Mouse (Mus musculus) liver, embryonic 15.5 days (tissue): Measurements from ENCODE around the gene Zic4. TPM values are rescaled to one million over a fixed set of nuclear protein-coding genes. Genes with fewer than 3 reads are reported as not detected.

Source experiments
- ATAC-seq: fragments of 200-750 bp; cut with Nextera tagmentation; 2 replicates; pipeline ENCODE4 v1.8.0; 2017; ENCODE audit warnings: moderate number of reproducible peaks, mild to moderate bottlenecking, moderate library complexity; ENCODE audit not compliant: insufficient read depth
- H3K27ac ChIP-seq: fragments of 300-500 bp; sonication (generic); replicated peaks from 2 replicates; pipeline ENCODE4 v1.5.1; 2015; ENCODE audit warnings: mild to moderate bottlenecking, inconsistent platforms
- H3K27me3 ChIP-seq: fragments of 300-500 bp; sonication (generic); 2 replicates; pipeline ENCODE4 v1.6.1; 2015; ENCODE audit warnings: mild to moderate bottlenecking, inconsistent platforms
- H3K36me3 ChIP-seq: fragments of 300-500 bp; sonication (generic); replicated peaks from 2 replicates; pipeline ENCODE4 v1.6.1; 2015; ENCODE audit warnings: moderate library complexity, mild to moderate bottlenecking, inconsistent platforms
- H3K4me1 ChIP-seq: fragments of 300-500 bp; sonication (generic); replicated peaks from 2 replicates; pipeline ENCODE4 v1.6.1; 2015; ENCODE audit warnings: inconsistent platforms
- H3K4me2 ChIP-seq: fragments of 300-500 bp; sonication (generic); 2 replicates; pipeline ENCODE4 v1.6.1; 2015; ENCODE audit warnings: moderate library complexity, mild to moderate bottlenecking, inconsistent platforms
- H3K4me3 ChIP-seq: fragments of 300-500 bp; sonication (generic); replicated peaks from 2 replicates; pipeline ENCODE4 v1.5.1; 2015; ENCODE audit warnings: mild to moderate bottlenecking, inconsistent platforms
- H3K9ac ChIP-seq: fragments of 300-500 bp; sonication (generic); 2 replicates; pipeline ENCODE4 v1.6.1; 2015; ENCODE audit warnings: moderate library complexity, mild to moderate bottlenecking, inconsistent platforms
- H3K9me3 ChIP-seq: fragments of 300-500 bp; sonication (generic); replicated peaks from 2 replicates; pipeline ENCODE4 v1.6.1; 2016; ENCODE audit warnings: inconsistent platforms
- WGBS: fragments of 180-500 bp; shearing (Covaris S2); methylation state at CpG from one replicate; pipeline ENCODE4 v1.1.7; 2015; ENCODE audit warnings: mixed read lengths; ENCODE audit not compliant: insufficient replicate concordance; 5-methylcytosine and 5-hydroxymethylcytosine counted together
- polyA plus RNA-seq: library from polyadenylated mRNA; unstranded; fragments of >200 nt; fragmentation: Nextera tagmentation; extraction: Ambion mirVana; gene quantifications from 2 replicates; pipeline ENCODE4 v1.2.1, GENCODE M21; 2015

The Zic4 gene
- polyA plus RNA-seq, 1 experiment from 2014 or later: not detected

DNA sequence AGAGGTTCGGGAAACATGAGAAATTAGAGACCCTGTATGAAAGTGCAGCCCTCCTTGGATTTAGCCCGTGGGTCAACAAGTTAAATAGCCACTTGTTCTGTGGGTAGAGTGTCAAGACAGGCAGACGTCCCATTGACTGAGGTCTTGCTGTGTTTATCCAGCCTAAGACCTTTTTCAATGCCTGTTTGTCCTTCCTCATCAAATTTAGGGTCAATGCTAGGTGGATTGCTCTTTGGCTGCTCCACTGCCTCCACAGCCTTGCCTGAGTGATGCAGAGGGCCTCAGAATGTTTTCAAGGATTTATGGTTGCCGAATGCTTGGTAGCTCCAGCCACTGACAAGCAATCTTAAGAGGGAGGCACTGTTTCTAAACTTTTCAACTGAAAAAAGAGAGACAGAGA, 9.4 kb downstream of the Zic4 start:
- Histone ChIP-seq H3K36me3 (no peaks in the 10 kb centered on the region), H3K4me1 (no peaks in the 10 kb centered on the region), H3K4me3 (no peak overlapping the region), H3K27me3 (peaks cover 93% of the 10 kb centered on the region), H3K27ac (no peak overlapping the region), H3K4me2 (no peak overlapping the region), H3K9me3 (no peaks in the 10 kb centered on the region), H3K9ac (no peak overlapping the region)
- WGBS: 13% methylated on average over 4 of the region's 4 CpGs
- no peak for ATAC-seq

GRCm38 (mm10) chr9:91373811-91374575, 11.8 kb downstream of the Zic4 start:
- no peak overlapping the region for H3K9ac ChIP-seq
- no peak overlapping the region for H3K4me3 ChIP-seq
- peaks cover 93% of the 10 kb centered on the region for H3K27me3 ChIP-seq
- H3K4me2 ChIP-seq: no peak overlapping the region
- no peaks in the 10 kb centered on the region for H3K36me3 ChIP-seq
- H3K9me3 ChIP-seq: no peaks in the 10 kb centered on the region
- ATAC-seq: no peak
- no peak overlapping the region for H3K27ac ChIP-seq
- WGBS: 20% methylated on average over 3 of the region's 3 CpGs
- H3K4me1 ChIP-seq: no peaks in the 10 kb centered on the region

DNA sequence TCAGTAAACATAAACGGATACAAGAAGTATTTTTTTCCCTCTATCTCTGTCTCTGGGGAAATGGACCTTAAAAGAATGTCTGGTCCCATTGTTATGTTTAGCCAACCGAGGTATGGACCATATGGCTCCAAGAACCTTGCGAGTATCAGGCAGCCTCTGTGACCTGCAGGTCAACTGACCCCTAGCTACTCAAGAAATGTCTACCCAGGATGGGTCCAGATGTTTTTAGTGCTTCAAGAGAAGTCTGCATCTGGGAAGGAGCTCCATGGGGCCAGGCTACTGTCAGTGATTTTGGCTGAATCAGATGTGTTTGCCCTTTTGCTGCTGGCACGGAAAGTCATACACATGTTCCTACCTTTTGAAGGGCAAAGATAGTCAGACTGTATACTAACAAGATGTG, 12.5 kb downstream of the Zic4 start:
- no peak for ATAC-seq
- Histone ChIP-seq H3K4me3 (no peak overlapping the region), H3K27me3 (peaks cover 93% of the 10 kb centered on the region), H3K4me1 (no peaks in the 10 kb centered on the region), H3K27ac (no peak overlapping the region), H3K9ac (no peak overlapping the region), H3K4me2 (no peak overlapping the region), H3K9me3 (no peaks in the 10 kb centered on the region), H3K36me3 (no peaks in the 10 kb centered on the region)
- 11% methylated on average over 4 of the region's 4 CpGs for WGBS

GRCm38 (mm10) chr9:91377036-91377872, 15.0 kb downstream of the Zic4 start:
- Histone ChIP-seq H3K36me3 (no peaks in the 10 kb centered on the region), H3K9me3 (no peaks in the 10 kb centered on the region), H3K4me1 (no peaks in the 10 kb centered on the region), H3K27ac (no peak overlapping the region), H3K9ac (no peak overlapping the region), H3K27me3 (peaks cover 93% of the 10 kb centered on the region), H3K4me3 (no peak overlapping the region), H3K4me2 (no peak overlapping the region)
- no peak for ATAC-seq
- WGBS: 5% methylated on average over 14 of the region's 14 CpGs

GRCm38 (mm10) chr9:91377873-91378150, 15.6 kb downstream of the Zic4 start:
- peaks cover 93% of the 10 kb centered on the region for H3K27me3 ChIP-seq
- no peak overlapping the region for H3K27ac ChIP-seq

GRCm38 (mm10) chr9:91378411-91379299, 16.4 kb downstream of the Zic4 start:
- no peak for ATAC-seq
- Histone ChIP-seq H3K4me3 (no peak overlapping the region), H3K36me3 (no peaks in the 10 kb centered on the region), H3K4me1 (no peaks in the 10 kb centered on the region), H3K9ac (no peak overlapping the region), H3K27me3 (peaks cover 98% of the 10 kb centered on the region), H3K27ac (no peak overlapping the region), H3K9me3 (no peaks in the 10 kb centered on the region), H3K4me2 (no peak overlapping the region)
- 2% methylated on average over 48 of the region's 48 CpGs for WGBS

More at GRCm38 (mm10) chr9:91377873-91378150, 15.6 kb downstream of the Zic4 start:
- H3K4me1 ChIP-seq: no peaks in the 10 kb centered on the region
- no peaks in the 10 kb centered on the region for H3K36me3 ChIP-seq
- 2% methylated on average over 12 of the region's 16 CpGs for WGBS
- ATAC-seq: no peak
- H3K4me3 ChIP-seq: no peak overlapping the region
- H3K9ac ChIP-seq: no peak overlapping the region
- no peaks in the 10 kb centered on the region for H3K9me3 ChIP-seq
- H3K4me2 ChIP-seq: no peak overlapping the region

DNA sequence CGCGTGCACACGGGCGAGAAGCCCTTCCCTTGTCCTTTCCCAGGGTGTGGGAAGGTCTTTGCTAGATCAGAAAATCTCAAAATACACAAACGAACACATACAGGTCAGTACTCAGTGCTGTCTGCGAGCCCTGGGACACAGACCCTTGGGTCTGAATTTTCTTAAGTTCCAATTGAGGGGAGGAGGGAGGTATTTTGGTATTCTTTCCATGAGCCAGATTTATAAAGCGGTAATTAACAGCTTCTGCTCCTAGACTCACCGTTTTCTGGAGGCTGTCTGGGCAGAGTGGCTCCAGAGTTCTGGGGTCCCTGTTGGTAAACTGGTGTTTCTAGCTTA, 17.1 kb downstream of the Zic4 start:
- no peaks in the 10 kb centered on the region for H3K4me1 ChIP-seq
- H3K36me3 ChIP-seq: no peaks in the 10 kb centered on the region
- no peak overlapping the region for H3K9ac ChIP-seq
- ATAC-seq: no peak
- no peaks in the 10 kb centered on the region for H3K9me3 ChIP-seq
- no peak overlapping the region for H3K27ac ChIP-seq
- peaks cover 98% of the 10 kb centered on the region for H3K27me3 ChIP-seq
- no peak overlapping the region for H3K4me2 ChIP-seq
- WGBS: under 1% methylated on average over 8 of the region's 8 CpGs
- no peak overlapping the region for H3K4me3 ChIP-seq

DNA sequence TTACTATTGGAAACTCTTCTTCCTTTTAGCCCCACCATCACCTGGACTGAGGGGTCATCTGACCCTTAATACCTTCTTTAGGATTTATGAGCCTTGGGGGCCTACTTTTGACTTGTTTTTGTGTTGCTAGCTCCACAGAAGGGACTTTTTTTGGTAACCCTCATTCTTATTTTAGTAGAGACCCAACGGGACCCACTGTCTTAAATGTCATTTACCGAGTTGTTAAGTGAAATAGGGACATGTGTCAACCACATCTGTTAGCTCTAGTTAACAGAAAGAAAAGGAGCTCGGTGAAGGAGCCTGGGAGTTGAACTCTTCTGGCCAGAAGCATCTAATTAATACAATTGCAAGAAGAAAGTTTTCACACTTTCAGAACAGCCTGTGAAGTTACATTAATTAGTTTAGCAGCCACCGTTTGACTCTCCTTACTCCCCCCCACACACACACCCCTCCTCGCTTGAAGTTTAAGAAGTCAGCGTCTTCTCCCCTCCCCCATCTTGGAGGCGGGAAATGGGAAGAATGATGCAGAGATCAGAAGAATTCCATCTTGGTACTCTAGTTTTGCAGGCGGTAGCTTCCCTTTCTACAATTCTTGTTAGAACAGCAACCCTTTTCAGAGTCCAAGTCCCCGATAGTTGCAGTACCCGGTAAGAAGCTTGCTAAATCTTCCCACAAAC, 17.7 kb downstream of the Zic4 start:
- Histone ChIP-seq H3K4me3 (no peak overlapping the region), H3K4me2 (no peak overlapping the region), H3K9me3 (no peaks in the 10 kb centered on the region), H3K36me3 (no peaks in the 10 kb centered on the region), H3K27ac (no peak overlapping the region), H3K27me3 (peaks cover 98% of the 10 kb centered on the region), H3K9ac (no peak overlapping the region), H3K4me1 (no peaks in the 10 kb centered on the region)
- no peak for ATAC-seq
- WGBS: 2% methylated on average over 10 of the region's 10 CpGs

- no peaks in the 10 kb centered on the region for H3K36me3 ChIP-seq
- no peak for ATAC-seq
- 2% methylated on average over 9 of the region's 9 CpGs for WGBS
Observed at GRCm38 (mm10) chr9:91380458-91380914, 18.3 kb downstream of the Zic4 start.

DNA sequence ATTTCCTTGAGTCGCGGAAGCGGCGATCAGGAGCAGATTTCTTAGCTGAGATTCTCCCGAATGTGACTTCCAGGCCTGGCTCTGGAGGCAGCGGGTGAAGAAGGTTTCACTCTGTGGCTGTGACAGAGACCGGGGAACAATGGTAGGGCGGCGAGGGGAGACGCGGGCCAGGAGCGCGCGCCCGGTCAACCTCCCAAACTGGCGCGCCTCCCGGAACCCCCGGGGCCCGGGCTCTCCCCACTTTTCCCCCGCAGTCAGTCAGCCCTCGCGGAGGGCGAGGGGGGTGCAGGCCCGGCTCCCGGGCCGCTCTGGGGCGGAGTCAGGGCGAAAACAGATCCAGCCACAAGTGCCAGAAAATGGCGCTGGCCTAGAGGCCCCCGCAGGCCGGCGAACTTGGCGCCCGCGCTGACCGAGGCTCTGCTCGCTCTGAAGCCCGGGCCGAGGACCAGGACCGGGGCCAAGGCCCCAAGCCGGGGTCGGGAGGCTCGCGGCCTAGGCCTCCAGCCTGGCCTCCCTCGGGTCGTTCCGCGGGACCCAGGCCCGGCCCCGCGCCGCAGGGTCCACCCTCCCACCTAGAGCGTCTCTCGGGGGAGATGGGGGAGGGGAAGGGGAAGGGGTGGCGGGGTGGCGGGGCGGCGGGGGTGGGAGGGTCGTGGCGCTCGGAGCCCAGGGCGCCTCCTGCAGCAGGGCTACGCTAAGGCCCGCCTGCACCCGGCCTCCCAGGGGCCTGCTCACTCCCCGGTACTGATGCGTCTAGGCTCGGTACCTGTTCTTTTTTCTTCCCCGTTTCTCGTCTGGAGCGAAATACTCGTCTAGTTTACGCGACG, 19.3 kb downstream of the Zic4 start:
- Histone ChIP-seq H3K9me3 (no peaks in the 10 kb centered on the region), H3K27ac (no peak overlapping the region), H3K9ac (no peak overlapping the region), H3K4me2 (peak overlapping the region; percentile 61), H3K4me3 (peak overlapping the region; percentile 39), H3K36me3 (no peaks in the 10 kb centered on the region), H3K4me1 (no peaks in the 10 kb centered on the region), H3K27me3 (peaks cover 100% of the 10 kb centered on the region)
- no peak; the same call in 1 of the 2 replicates for ATAC-seq
- WGBS: under 1% methylated on average over 71 of the region's 76 CpGs

More at GRCm38 (mm10) chr9:91380458-91380914, 18.3 kb downstream of the Zic4 start:
- H3K4me3 ChIP-seq: no peak overlapping the region
- no peaks in the 10 kb centered on the region for H3K4me1 ChIP-seq
- peaks cover 100% of the 10 kb centered on the region for H3K27me3 ChIP-seq
- no peak overlapping the region for H3K4me2 ChIP-seq
- no peak overlapping the region for H3K9ac ChIP-seq
- no peak overlapping the region for H3K27ac ChIP-seq
- H3K9me3 ChIP-seq: no peaks in the 10 kb centered on the region
